ENCODE assay signal across 20 mouse cellular contexts in the genomic region with DNA sequence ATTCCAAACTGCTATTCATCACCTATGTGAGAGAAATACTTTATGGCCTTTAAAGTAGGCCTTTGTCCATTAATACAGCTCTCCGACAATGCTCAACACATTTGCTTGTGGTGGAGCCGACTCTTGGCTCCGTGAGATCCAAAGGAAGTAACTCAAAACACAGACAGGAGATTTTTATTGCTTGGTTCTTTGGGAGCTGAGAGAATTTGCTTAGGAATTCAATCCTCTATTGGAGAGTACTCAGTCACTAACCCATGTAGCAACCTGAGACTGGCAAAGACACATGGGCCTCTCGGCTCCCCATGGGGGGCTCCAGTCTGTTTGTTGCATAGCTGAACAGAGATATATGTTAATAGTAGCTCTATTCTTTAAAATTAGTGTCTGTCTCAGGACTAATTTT.
A peak's percentile ranks its signal among the peaks of the same experiment; 100 is the strongest.
DNase-seq lines count a peak whose midpoint lies in the region; ATAC-seq lines count a peak whose summit lies in the region.
"Had no signal": no experiment of that assay in that cellular context is flagged by ENCODE, and none has a peak within 500 bp of the region (broad histone marks: within the 10 kb centered on the region; RNA-seq: fewer than 3 reads in every experiment).

No protein-coding gene starts in this region.

- 22% methylated on average over 4 of the region's 4 CpGs for WGBS in kidney, embryonic 15.5 days
- 56% methylated on average over 4 of the region's 4 CpGs for WGBS in midbrain, embryonic 11.5 days
- 43% methylated on average over 4 of the region's 4 CpGs for WGBS in midbrain, embryonic 16.5 days
- WGBS in limb, embryonic 11.5 days, result 30% methylated on average over 4 of the region's 4 CpGs
- 48% methylated on average over 4 of the region's 4 CpGs for WGBS in hindbrain, embryonic 13.5 days

- DNase-seq in kidney, adult 9 months, result no peak
- DNase-seq in midbrain, embryonic 11.5 days (ENCODE audit: low spot score, missing footprints), result peak; percentile 57
- peak; percentile 22 for DNase-seq in limb, embryonic 11.5 days (ENCODE audit: low spot score)
- peak; percentile 56 for DNase-seq in mesoderm, embryonic 11.5 days (ENCODE audit: low read depth, low spot score)
- DNase-seq in cerebellum, adult 8-10 months, result no peak
- DNase-seq: adrenal gland, adult 8-10 months; adrenal gland, postnatal 36 days; cerebellum, adult 2 months; cerebellum, postnatal 14 days; embryo, embryonic 11 days; forebrain, postnatal 0 days; gastrocnemius, postnatal 14 days; heart, postnatal 14 days had no signal

- no peak overlapping the region for H3K9ac ChIP-seq in kidney, embryonic 15.5 days
- no peak overlapping the region for H3K9ac ChIP-seq in midbrain, embryonic 11.5 days (ENCODE audit: low read length)
- no peak overlapping the region for H3K9ac ChIP-seq in midbrain, embryonic 16.5 days (ENCODE audit: low read depth, low read length)
- no peak overlapping the region for H3K9ac ChIP-seq in limb, embryonic 11.5 days (ENCODE audit: low read length)
- no peak overlapping the region for H3K9ac ChIP-seq in hindbrain, embryonic 13.5 days
- H3K9ac ChIP-seq: embryonic facial prominence, embryonic 13.5 days; forebrain, embryonic 13.5 days; forebrain, postnatal 0 days; hindbrain, embryonic 15.5 days had no signal

- ATAC-seq in kidney, embryonic 15.5 days (replicated peaks; ENCODE audit: low FRiP score), result no peak; the same call in 1 of the 2 replicates
- no peak for ATAC-seq in midbrain, embryonic 11.5 days (ENCODE audit: low FRiP score)
- no peak for ATAC-seq in midbrain, embryonic 16.5 days
- no peak for ATAC-seq in limb, embryonic 11.5 days (ENCODE audit: insufficient number of reproducible peaks, low FRiP score, low TSS enrichment, low read depth)
- no peak; the same call in 1 of the 2 replicates for ATAC-seq in hindbrain, embryonic 13.5 days (ENCODE audit: low FRiP score)
- ATAC-seq: forebrain, postnatal 0 days had no signal

- no peaks in the 10 kb centered on the region for H3K27me3 ChIP-seq in kidney, embryonic 15.5 days
- H3K27me3 ChIP-seq in midbrain, embryonic 11.5 days (ENCODE audit: control insufficient read depth, insufficient read depth, low read length), result no peaks in the 10 kb centered on the region; the same call in 1 of the 2 replicates
- H3K27me3 ChIP-seq in midbrain, embryonic 16.5 days (ENCODE audit: control insufficient read depth, insufficient read depth, low read depth, low read length), result no peaks in the 10 kb centered on the region
- no peaks in the 10 kb centered on the region for H3K27me3 ChIP-seq in limb, embryonic 11.5 days (ENCODE audit: control insufficient read depth, insufficient read depth, low read length)
- no peaks in the 10 kb centered on the region for H3K27me3 ChIP-seq in hindbrain, embryonic 13.5 days
- H3K27me3 ChIP-seq: embryonic facial prominence, embryonic 13.5 days; forebrain, embryonic 13.5 days; hindbrain, embryonic 15.5 days had no signal

- no peak overlapping the region for H3K4me3 ChIP-seq in kidney, embryonic 15.5 days (replicated peaks)
- H3K4me3 ChIP-seq in midbrain, embryonic 11.5 days (ENCODE audit: low read depth, low read length), result no peak overlapping the region
- H3K4me3 ChIP-seq in midbrain, embryonic 16.5 days (ENCODE audit: low read depth, low read length), result no peak overlapping the region
- no peak overlapping the region for H3K4me3 ChIP-seq in limb, embryonic 11.5 days (ENCODE audit: low read depth, low read length)
- no peak overlapping the region for H3K4me3 ChIP-seq in hindbrain, embryonic 13.5 days
- H3K4me3 ChIP-seq: embryonic facial prominence, embryonic 13.5 days; forebrain, embryonic 13.5 days; hindbrain, embryonic 10.5 days; hindbrain, embryonic 15.5 days had no signal

- no peak overlapping the region for H3K4me2 ChIP-seq in kidney, embryonic 15.5 days
- H3K4me2 ChIP-seq in midbrain, embryonic 11.5 days, result no peak overlapping the region
- H3K4me2 ChIP-seq in midbrain, embryonic 16.5 days (ENCODE audit: low read length), result no peak overlapping the region
- H3K4me2 ChIP-seq in limb, embryonic 11.5 days (ENCODE audit: low read depth, severe bottlenecking), result no peak overlapping the region
- H3K4me2 ChIP-seq in hindbrain, embryonic 13.5 days, result no peak overlapping the region
- H3K4me2 ChIP-seq: embryonic facial prominence, embryonic 13.5 days; forebrain, embryonic 13.5 days; hindbrain, embryonic 15.5 days had no signal

- peak overlapping the region; percentile 84 for H3K27ac ChIP-seq in kidney, embryonic 15.5 days
- H3K27ac ChIP-seq in midbrain, embryonic 11.5 days (ENCODE audit: low read depth, low read length), result no peak overlapping the region
- no peak overlapping the region for H3K27ac ChIP-seq in midbrain, embryonic 16.5 days (ENCODE audit: low read length)
- no peak overlapping the region for H3K27ac ChIP-seq in limb, embryonic 11.5 days (replicated peaks; ENCODE audit: low read depth, low read length)
- H3K27ac ChIP-seq in hindbrain, embryonic 13.5 days, result no peak overlapping the region
- H3K27ac ChIP-seq: embryonic facial prominence, embryonic 13.5 days; forebrain, embryonic 13.5 days; hindbrain, embryonic 15.5 days had no signal

- no peaks in the 10 kb centered on the region for H3K36me3 ChIP-seq in kidney, embryonic 15.5 days
- H3K36me3 ChIP-seq in midbrain, embryonic 11.5 days (ENCODE audit: control insufficient read depth, insufficient read depth, low read length), result no peaks in the 10 kb centered on the region
- no peaks in the 10 kb centered on the region for H3K36me3 ChIP-seq in midbrain, embryonic 16.5 days (ENCODE audit: control insufficient read depth, insufficient read depth, low read length)
- no peaks in the 10 kb centered on the region for H3K36me3 ChIP-seq in limb, embryonic 11.5 days (ENCODE audit: control insufficient read depth, insufficient read depth, low read length)
- no peaks in the 10 kb centered on the region for H3K36me3 ChIP-seq in hindbrain, embryonic 13.5 days
- H3K36me3 ChIP-seq: embryonic facial prominence, embryonic 13.5 days; hindbrain, embryonic 10.5 days; hindbrain, embryonic 15.5 days had no signal

- H3K4me1 ChIP-seq in kidney, embryonic 15.5 days, result peaks cover 53% of the 10 kb centered on the region
- H3K4me1 ChIP-seq in midbrain, embryonic 11.5 days (ENCODE audit: control insufficient read depth, insufficient read depth, low read length), result peaks cover 23% of the 10 kb centered on the region
- peaks cover 15% of the 10 kb centered on the region for H3K4me1 ChIP-seq in midbrain, embryonic 16.5 days (ENCODE audit: control insufficient read depth, insufficient read depth, low read length)
- peaks cover 18% of the 10 kb centered on the region; the same call in 1 of the 2 replicates for H3K4me1 ChIP-seq in limb, embryonic 11.5 days (ENCODE audit: control insufficient read depth, insufficient read depth, low read length)
- peaks cover 22% of the 10 kb centered on the region for H3K4me1 ChIP-seq in hindbrain, embryonic 13.5 days (replicated peaks)

- H3K9me3 ChIP-seq in kidney, embryonic 15.5 days (replicated peaks), result no peaks in the 10 kb centered on the region
- H3K9me3 ChIP-seq in midbrain, embryonic 11.5 days (ENCODE audit: control insufficient read depth, low read length), result no peaks in the 10 kb centered on the region
- no peaks in the 10 kb centered on the region for H3K9me3 ChIP-seq in midbrain, embryonic 16.5 days (replicated peaks; ENCODE audit: control insufficient read depth, low read length, poor library complexity, severe bottlenecking)
- H3K9me3 ChIP-seq in limb, embryonic 11.5 days (ENCODE audit: control insufficient read depth, low read length), result no peaks in the 10 kb centered on the region
- H3K9me3 ChIP-seq in hindbrain, embryonic 13.5 days, result no peaks in the 10 kb centered on the region
- H3K9me3 ChIP-seq: embryonic facial prominence, embryonic 13.5 days; forebrain, embryonic 13.5 days; hindbrain, embryonic 10.5 days; hindbrain, embryonic 15.5 days had no signal

Comparison
In these comparisons a context has a peak if more than half of its experiments do, and no peak if none do; other contexts are left out.
1. DNase-seq: peak in midbrain, embryonic 11.5 days (single experiment), limb, embryonic 11.5 days (single experiment) and mesoderm, embryonic 11.5 days (single experiment); none in kidney, adult 9 months (single experiment) and cerebellum, adult 8-10 months (single experiment).